Mouse (Mus musculus): ENCODE measurements around the gene Zcchc13. TPM values are rescaled to one million over a fixed set of nuclear protein-coding genes. Genes with fewer than 3 reads are reported as not detected.

Zcchc13 gene
- polyA plus RNA-seq, 1 experiment from 2014 or later: not detected

- Histone ChIP-seq H3K27ac (replicated peaks; ENCODE audit: low read depth, low read length) (no peak overlapping the region), H3K4me3 (ENCODE audit: low read depth, low read length) (no peak overlapping the region), H3K36me3 (replicated peaks; ENCODE audit: control insufficient read depth, insufficient read depth, low read depth, low read length) (no peaks in the 10 kb centered on the region), H3K9me3 (replicated peaks; ENCODE audit: control insufficient read depth, low read length) (no peaks in the 10 kb centered on the region), H3K27me3 (ENCODE audit: control insufficient read depth, insufficient read depth, low read length) (no peaks in the 10 kb centered on the region), H3K9ac (replicated peaks; ENCODE audit: low read length) (no peak overlapping the region), H3K4me2 (ENCODE audit: low read depth, low read length) (no peak overlapping the region), H3K4me1 (ENCODE audit: control insufficient read depth, insufficient read depth, low read length) (no peaks in the 10 kb centered on the region)
- 95% methylated on average over 24 of the region's 24 CpGs for WGBS
- ATAC-seq (replicated peaks; ENCODE audit: insufficient number of reproducible peaks, low FRiP score, low TSS enrichment, low read depth) (no peak), DNase-seq (ENCODE audit: low spot score) (no peak)
Measured at GRCm38 (mm10) chrX:103614700-103615233, 15.6 kb upstream of the Zcchc13 start.

DNA sequence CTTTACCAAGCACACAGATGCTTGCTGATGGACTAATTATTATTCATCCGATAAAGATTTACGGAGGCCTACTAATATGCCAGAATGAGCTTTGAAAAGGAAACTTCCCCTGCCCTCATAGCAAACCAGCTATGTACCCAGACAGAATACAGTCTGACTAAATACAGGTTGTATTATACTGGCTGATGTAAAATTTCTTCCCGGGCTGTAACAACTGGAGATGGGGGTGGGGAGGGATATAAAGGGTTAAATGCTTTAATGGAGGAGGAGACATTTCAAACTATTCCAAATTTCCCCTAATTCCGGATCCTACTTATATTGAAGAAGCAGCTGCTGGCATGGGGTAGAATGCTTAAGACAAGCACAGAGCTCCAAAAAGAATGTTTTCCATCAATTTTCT is 14.9 kb upstream of the Zcchc13 start:
- Histone ChIP-seq H3K4me3 (ENCODE audit: low read depth, low read length) (no peak overlapping the region), H3K4me1 (ENCODE audit: control insufficient read depth, insufficient read depth, low read length) (no peaks in the 10 kb centered on the region), H3K9me3 (replicated peaks; ENCODE audit: control insufficient read depth, low read length) (no peaks in the 10 kb centered on the region), H3K27me3 (ENCODE audit: control insufficient read depth, insufficient read depth, low read length) (no peaks in the 10 kb centered on the region), H3K27ac (replicated peaks; ENCODE audit: low read depth, low read length) (no peak overlapping the region), H3K9ac (replicated peaks; ENCODE audit: low read length) (no peak overlapping the region), H3K4me2 (ENCODE audit: low read depth, low read length) (no peak overlapping the region), H3K36me3 (replicated peaks; ENCODE audit: control insufficient read depth, insufficient read depth, low read depth, low read length) (no peaks in the 10 kb centered on the region)
- ATAC-seq (replicated peaks; ENCODE audit: insufficient number of reproducible peaks, low FRiP score, low TSS enrichment, low read depth): no peak
- no peak for DNase-seq (ENCODE audit: low spot score)
- WGBS: 75% methylated on average over 4 of the region's 4 CpGs

DNA sequence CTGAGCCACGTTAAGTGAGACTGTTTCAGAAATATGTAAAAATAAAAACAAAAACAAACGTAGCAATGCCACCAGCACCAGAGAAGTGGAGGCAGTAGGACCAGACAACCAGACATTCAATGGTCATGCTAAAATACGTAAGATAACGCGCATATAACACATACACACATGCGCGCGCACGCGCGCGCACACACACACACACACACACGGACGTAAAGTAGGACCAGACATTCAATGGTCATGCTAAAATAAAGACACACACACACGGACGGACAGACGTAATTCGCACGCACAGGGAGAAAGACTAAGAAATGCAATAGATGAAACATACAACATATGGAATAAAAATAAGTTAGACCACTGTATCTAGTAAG is 14.2 kb upstream of the Zcchc13 start:
- Histone ChIP-seq H3K36me3 (replicated peaks; ENCODE audit: control insufficient read depth, insufficient read depth, low read depth, low read length) (no peaks in the 10 kb centered on the region), H3K4me2 (ENCODE audit: low read depth, low read length) (peak overlapping the region; percentile 52), H3K9ac (replicated peaks; ENCODE audit: low read length) (peak overlapping the region; percentile 58), H3K9me3 (replicated peaks; ENCODE audit: control insufficient read depth, low read length) (no peaks in the 10 kb centered on the region), H3K27me3 (ENCODE audit: control insufficient read depth, insufficient read depth, low read length) (no peaks in the 10 kb centered on the region), H3K4me1 (ENCODE audit: control insufficient read depth, insufficient read depth, low read length) (no peaks in the 10 kb centered on the region), H3K4me3 (ENCODE audit: low read depth, low read length) (peak overlapping the region; percentile 38), H3K27ac (replicated peaks; ENCODE audit: low read depth, low read length) (peak overlapping the region; percentile 87)
- 34% methylated on average over 19 of the region's 19 CpGs for WGBS
- ATAC-seq (replicated peaks; ENCODE audit: insufficient number of reproducible peaks, low FRiP score, low TSS enrichment, low read depth) (0 out of 2 replicates have a peak, but pooled peaks have one; percentile 16), DNase-seq (ENCODE audit: low spot score) (peak; percentile 18)

- no peaks in the 10 kb centered on the region for H3K9me3 ChIP-seq (replicated peaks; ENCODE audit: control insufficient read depth, low read length)
- peak overlapping the region; percentile 58 for H3K9ac ChIP-seq (replicated peaks; ENCODE audit: low read length)
- DNase-seq (ENCODE audit: low spot score) (peak; percentile 89), ATAC-seq (replicated peaks; ENCODE audit: insufficient number of reproducible peaks, low FRiP score, low TSS enrichment, low read depth) (peak; percentile 95)
- H3K27ac ChIP-seq (replicated peaks; ENCODE audit: low read depth, low read length): peak overlapping the region; percentile 87
- H3K4me1 ChIP-seq (ENCODE audit: control insufficient read depth, insufficient read depth, low read length): no peaks in the 10 kb centered on the region
- peak overlapping the region; percentile 52 for H3K4me2 ChIP-seq (ENCODE audit: low read depth, low read length)
- WGBS: 1% methylated on average over 21 of the region's 50 CpGs
- H3K4me3 ChIP-seq (ENCODE audit: low read depth, low read length): peak overlapping the region; percentile 38
- no peaks in the 10 kb centered on the region for H3K36me3 ChIP-seq (replicated peaks; ENCODE audit: control insufficient read depth, insufficient read depth, low read depth, low read length)
- no peaks in the 10 kb centered on the region for H3K27me3 ChIP-seq (ENCODE audit: control insufficient read depth, insufficient read depth, low read length)
Measured at GRCm38 (mm10) chrX:103616536-103617404, 13.6 kb upstream of the Zcchc13 start.

- 23% methylated on average over 8 of the region's 8 CpGs for WGBS
- ATAC-seq (replicated peaks; ENCODE audit: insufficient number of reproducible peaks, low FRiP score, low TSS enrichment, low read depth): no peak
- H3K27me3 ChIP-seq (ENCODE audit: control insufficient read depth, insufficient read depth, low read length): no peaks in the 10 kb centered on the region
Measured at GRCm38 (mm10) chrX:103617405-103618095, 12.8 kb upstream of the Zcchc13 start.

DNA sequence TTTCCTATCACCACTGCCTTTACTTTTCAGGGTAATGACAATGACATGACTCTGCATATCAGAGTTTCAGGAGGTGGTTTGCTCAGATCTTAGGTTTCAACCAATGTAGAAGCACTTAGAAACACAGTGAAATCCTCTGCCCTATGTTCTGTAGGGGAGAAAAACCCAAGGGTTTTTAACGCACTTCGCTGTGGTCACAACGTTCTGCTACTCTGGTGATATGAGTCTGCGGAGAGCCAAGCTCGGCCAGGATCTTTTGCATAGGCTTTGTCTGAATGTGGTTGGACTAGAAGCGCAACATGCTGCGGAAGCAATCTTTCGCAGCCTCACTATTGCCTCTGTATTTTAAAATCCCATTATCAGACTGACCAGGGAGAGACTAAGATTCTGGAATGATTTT is 8.6 kb upstream of the Zcchc13 start:
- DNase-seq (ENCODE audit: low spot score) (peak; percentile 26), ATAC-seq (replicated peaks; ENCODE audit: insufficient number of reproducible peaks, low FRiP score, low TSS enrichment, low read depth) (no peak)
- Histone ChIP-seq H3K9ac (replicated peaks; ENCODE audit: low read length) (peak overlapping the region; percentile 63), H3K4me3 (ENCODE audit: low read depth, low read length) (peak overlapping the region; percentile 31), H3K4me1 (ENCODE audit: control insufficient read depth, insufficient read depth, low read length) (no peaks in the 10 kb centered on the region), H3K4me2 (ENCODE audit: low read depth, low read length) (peak overlapping the region; percentile 43), H3K36me3 (replicated peaks; ENCODE audit: control insufficient read depth, insufficient read depth, low read depth, low read length) (no peaks in the 10 kb centered on the region), H3K27ac (replicated peaks; ENCODE audit: low read depth, low read length) (peak overlapping the region; percentile 48; the same call in 1 of the 2 replicates), H3K27me3 (ENCODE audit: control insufficient read depth, insufficient read depth, low read length) (no peaks in the 10 kb centered on the region; the same call in 1 of the 2 replicates), H3K9me3 (replicated peaks; ENCODE audit: control insufficient read depth, low read length) (no peaks in the 10 kb centered on the region)
- 7% methylated on average over 8 of the region's 8 CpGs for WGBS

More at GRCm38 (mm10) chrX:103617405-103618095, 12.8 kb upstream of the Zcchc13 start:
- H3K9ac ChIP-seq (replicated peaks; ENCODE audit: low read length): peak overlapping the region; percentile 58
- no peaks in the 10 kb centered on the region for H3K9me3 ChIP-seq (replicated peaks; ENCODE audit: control insufficient read depth, low read length)
- H3K4me3 ChIP-seq (ENCODE audit: low read depth, low read length): peak overlapping the region; percentile 38; the same call in 1 of the 2 replicates
- H3K4me2 ChIP-seq (ENCODE audit: low read depth, low read length): peak overlapping the region; percentile 52
- no peaks in the 10 kb centered on the region for H3K4me1 ChIP-seq (ENCODE audit: control insufficient read depth, insufficient read depth, low read length)
- DNase-seq (ENCODE audit: low spot score): peak; percentile 12
- peak overlapping the region; percentile 87 for H3K27ac ChIP-seq (replicated peaks; ENCODE audit: low read depth, low read length)
- H3K36me3 ChIP-seq (replicated peaks; ENCODE audit: control insufficient read depth, insufficient read depth, low read depth, low read length): no peaks in the 10 kb centered on the region

DNA sequence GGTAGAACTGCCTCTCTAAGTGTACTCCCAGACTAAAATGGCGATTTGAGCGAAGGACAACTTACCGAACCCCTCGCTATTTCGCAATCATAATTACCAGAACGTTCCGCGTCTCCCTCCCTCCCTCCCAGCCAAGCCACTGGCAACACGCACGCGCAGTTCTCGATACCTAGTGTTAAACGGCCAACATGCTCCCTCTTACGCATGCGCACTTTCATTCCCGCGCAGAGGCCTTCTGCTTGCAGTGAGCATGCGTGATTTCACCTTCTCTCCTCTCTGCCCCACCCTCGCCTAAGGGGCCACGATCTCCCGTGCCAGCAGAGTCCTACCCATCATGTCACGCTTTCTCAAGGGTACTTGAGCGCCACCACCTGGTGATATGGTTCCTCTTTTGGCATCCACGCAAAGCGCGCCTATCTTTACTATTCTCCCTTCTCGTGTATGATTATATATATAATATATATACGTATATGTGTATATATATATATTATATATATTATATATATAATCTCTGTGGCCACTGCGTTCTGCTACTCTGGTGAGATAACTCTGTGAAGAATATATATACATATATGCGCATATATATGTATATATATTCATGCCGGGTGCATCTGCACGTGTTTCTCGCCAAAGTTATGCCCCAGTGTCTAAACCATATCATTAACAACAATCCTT is 8.0 kb upstream of the Zcchc13 start:
- peak; percentile 95 for ATAC-seq (replicated peaks; ENCODE audit: insufficient number of reproducible peaks, low FRiP score, low TSS enrichment, low read depth)
- H3K27me3 ChIP-seq (ENCODE audit: control insufficient read depth, insufficient read depth, low read length): no peaks in the 10 kb centered on the region; the same call in 1 of the 2 replicates
- under 1% methylated on average over 33 of the region's 33 CpGs for WGBS

More for the DNA sequence above, 8.0 kb upstream of the Zcchc13 start:
- H3K9ac ChIP-seq (replicated peaks; ENCODE audit: low read length): peak overlapping the region; percentile 68
- no peaks in the 10 kb centered on the region for H3K4me1 ChIP-seq (ENCODE audit: control insufficient read depth, insufficient read depth, low read length)
- no peak overlapping the region for H3K27ac ChIP-seq (replicated peaks; ENCODE audit: low read depth, low read length)
- peak overlapping the region; percentile 48 for H3K4me3 ChIP-seq (ENCODE audit: low read depth, low read length)
- peak overlapping the region; percentile 43 for H3K4me2 ChIP-seq (ENCODE audit: low read depth, low read length)
- no peaks in the 10 kb centered on the region for H3K9me3 ChIP-seq (replicated peaks; ENCODE audit: control insufficient read depth, low read length)
- peak; percentile 98 for DNase-seq (ENCODE audit: low spot score)
- no peaks in the 10 kb centered on the region for H3K36me3 ChIP-seq (replicated peaks; ENCODE audit: control insufficient read depth, insufficient read depth, low read depth, low read length)
